Mouse (Mus musculus) neural tube, embryonic 13.5 days (tissue): ENCODE data around the gene Oit1. TPM values are rescaled to one million over a fixed set of nuclear protein-coding genes. Genes with fewer than 3 reads are reported as not detected.

ENCODE experiments used
- ATAC-seq: fragments of 200-750 bp; cut with Nextera tagmentation; 2 replicates; pipeline ENCODE4 v1.8.0; 2017; ENCODE audit warnings: low read depth, mild to moderate bottlenecking, moderate TSS enrichment, moderate library complexity
- H3K27ac ChIP-seq: fragments of 300-500 bp; sonication (generic); replicated peaks from 2 replicates; pipeline ENCODE4 v1.5.1; 2015; ENCODE audit warnings: moderate library complexity, mild to moderate bottlenecking, inconsistent platforms
- H3K27me3 ChIP-seq: fragments of 300-500 bp; sonication (generic); 2 replicates; pipeline ENCODE4 v1.6.1; 2015; ENCODE audit warnings: mild to moderate bottlenecking, inconsistent platforms
- H3K36me3 ChIP-seq: fragments of 300-500 bp; sonication (generic); 2 replicates; pipeline ENCODE4 v1.6.1; 2015; ENCODE audit warnings: mild to moderate bottlenecking, inconsistent platforms
- H3K4me1 ChIP-seq: fragments of 300-500 bp; sonication (generic); replicated peaks from 2 replicates; pipeline ENCODE4 v1.6.1; 2015; ENCODE audit warnings: inconsistent platforms
- H3K4me2 ChIP-seq: fragments of 300-500 bp; sonication (generic); 2 replicates; pipeline ENCODE4 v1.6.1; 2015; ENCODE audit warnings: inconsistent platforms, mild to moderate bottlenecking, moderate library complexity
- H3K4me3 ChIP-seq: fragments of 300-500 bp; sonication (generic); 2 replicates; pipeline ENCODE4 v1.5.1; 2015; ENCODE audit warnings: mild to moderate bottlenecking, inconsistent platforms
- H3K9ac ChIP-seq: fragments of 300-500 bp; sonication (generic); 2 replicates; pipeline ENCODE4 v1.6.1; 2015; ENCODE audit warnings: moderate library complexity, mild to moderate bottlenecking, inconsistent platforms
- H3K9me3 ChIP-seq: fragments of 300-500 bp; sonication (generic); 2 replicates; pipeline ENCODE4 v1.6.1; 2016; ENCODE audit warnings: inconsistent platforms
- WGBS: fragments of 180-500 bp; shearing (Covaris S2); methylation state at CpG from one replicate; pipeline ENCODE4 v1.1.7; 2015; 5-methylcytosine and 5-hydroxymethylcytosine counted together
- polyA plus RNA-seq: library from polyadenylated mRNA; unstranded; fragments of >200 nt; fragmentation: Nextera tagmentation; extraction: Ambion mirVana; gene quantifications from 2 replicates; pipeline ENCODE4 v1.2.1, GENCODE M21; 2015

The Oit1 gene
- polyA plus RNA-seq, 1 experiment from 2014 or later: not detected

DNA sequence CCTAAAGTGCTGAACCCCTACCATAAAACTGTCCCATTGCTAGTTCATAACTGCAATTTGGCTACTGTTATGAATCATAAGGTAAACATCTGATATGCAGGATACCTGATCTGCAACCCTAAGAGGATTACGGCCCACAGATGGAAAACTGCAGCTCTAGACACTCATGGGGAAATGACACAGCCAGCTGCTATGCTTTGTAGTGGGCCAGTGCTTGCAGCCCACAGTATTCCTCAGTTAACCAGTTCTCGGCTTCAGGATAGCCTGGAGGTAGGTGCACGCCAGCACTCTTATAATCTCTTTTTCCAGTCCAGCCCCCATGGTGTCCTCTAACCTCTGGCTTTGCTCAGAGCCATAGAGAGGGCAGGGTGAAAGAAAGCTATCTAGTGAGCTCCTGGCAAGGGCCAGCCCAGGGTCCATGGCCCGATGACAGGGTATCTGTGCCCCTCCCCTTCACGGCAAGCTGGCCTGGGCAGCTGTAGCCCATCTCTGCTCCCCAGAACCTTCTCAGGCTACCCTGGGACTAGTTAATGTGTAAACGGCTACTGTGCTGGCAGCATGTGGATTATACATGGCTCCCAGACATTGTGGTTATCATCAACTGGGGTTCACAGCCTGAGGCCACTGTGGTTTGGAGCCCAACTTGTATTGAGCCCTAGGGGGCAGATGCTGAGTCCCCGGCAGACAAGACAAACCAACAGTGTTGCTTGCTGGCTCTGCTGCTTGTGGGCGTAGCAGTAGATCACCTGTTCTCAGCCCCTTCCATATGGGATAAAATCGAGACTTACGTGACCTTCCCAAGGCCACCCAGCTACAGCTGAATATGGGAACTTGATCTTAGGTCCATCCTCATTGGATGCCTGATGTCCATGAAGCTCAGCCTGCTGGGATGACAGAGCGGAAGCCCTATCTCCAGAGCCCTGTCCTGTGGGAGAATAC, 46.0 kb downstream of the Oit1 start:
- H3K4me1 ChIP-seq: peaks cover 22% of the 10 kb centered on the region
- H3K9ac ChIP-seq: no peak overlapping the region
- no peak for ATAC-seq
- no peaks in the 10 kb centered on the region; the same call in 1 of the 2 replicates for H3K9me3 ChIP-seq
- H3K4me2 ChIP-seq: no peak overlapping the region
- no peaks in the 10 kb centered on the region for H3K27me3 ChIP-seq
- 81% methylated on average over 11 of the region's 11 CpGs for WGBS
- H3K36me3 ChIP-seq: no peaks in the 10 kb centered on the region
- no peak overlapping the region for H3K27ac ChIP-seq
- no peak overlapping the region for H3K4me3 ChIP-seq

DNA sequence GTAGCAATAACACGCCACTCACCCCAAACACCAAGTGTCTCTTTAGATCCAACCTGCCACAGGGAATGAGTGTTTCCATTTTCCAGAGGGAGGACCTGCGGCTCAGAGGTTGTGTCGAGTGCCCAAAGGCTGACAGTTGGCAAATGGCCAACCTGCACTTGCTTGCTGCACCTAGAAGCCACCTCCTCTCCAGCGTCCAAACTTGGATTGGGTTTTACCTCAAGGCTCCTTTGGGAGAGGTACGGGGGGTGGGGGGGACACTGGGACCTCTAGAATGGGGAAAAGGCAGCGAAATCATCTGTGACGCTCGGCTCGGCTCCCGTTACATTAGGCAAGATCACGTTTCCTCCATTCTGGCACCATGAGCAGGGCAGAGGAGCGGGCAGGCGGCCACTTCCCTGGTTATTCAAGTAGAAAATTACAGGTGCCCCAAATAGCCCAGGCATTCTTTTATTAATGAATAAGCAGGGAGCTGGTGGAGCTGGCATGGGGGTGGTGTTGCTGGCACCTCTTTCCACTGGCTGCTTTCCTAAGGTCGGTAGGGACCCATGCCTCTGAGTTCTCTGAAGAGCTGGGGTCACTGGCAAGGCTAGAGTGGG, 47.1 kb downstream of the Oit1 start:
- WGBS: 80% methylated on average over 14 of the region's 14 CpGs
- H3K4me3 ChIP-seq: no peak overlapping the region
- ATAC-seq: no peak
- no peak overlapping the region for H3K27ac ChIP-seq
- no peaks in the 10 kb centered on the region for H3K27me3 ChIP-seq
- H3K4me2 ChIP-seq: no peak overlapping the region
- H3K4me1 ChIP-seq: peaks cover 25% of the 10 kb centered on the region
- no peaks in the 10 kb centered on the region for H3K9me3 ChIP-seq
- H3K36me3 ChIP-seq: no peaks in the 10 kb centered on the region
- no peak overlapping the region for H3K9ac ChIP-seq

DNA sequence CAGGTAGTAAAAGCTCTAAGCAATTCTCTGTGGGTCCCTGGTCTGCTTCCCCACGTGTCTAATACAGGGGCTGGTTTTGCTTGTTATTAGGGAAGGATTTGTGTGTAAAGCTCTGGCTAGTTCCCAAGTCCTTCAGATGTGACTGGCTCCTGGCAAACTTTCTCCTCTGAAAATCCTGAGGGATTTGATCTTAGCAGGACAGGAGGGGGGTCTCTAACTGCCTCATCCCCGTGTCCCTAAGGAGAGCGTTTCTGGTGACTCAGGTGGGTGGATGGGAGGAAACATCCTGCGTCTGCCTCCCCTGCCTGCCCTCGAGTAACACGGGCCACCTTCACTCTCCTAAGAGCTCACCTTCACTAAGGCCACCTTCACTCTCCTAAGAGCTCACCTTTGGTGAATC, 48.2 kb downstream of the Oit1 start:
- 69% methylated on average over 6 of the region's 6 CpGs for WGBS
- Histone ChIP-seq H3K36me3 (no peaks in the 10 kb centered on the region), H3K9ac (no peak overlapping the region), H3K4me1 (peaks cover 22% of the 10 kb centered on the region; the same call in 1 of the 2 replicates), H3K4me3 (no peak overlapping the region), H3K27me3 (no peaks in the 10 kb centered on the region), H3K4me2 (no peak overlapping the region), H3K9me3 (no peaks in the 10 kb centered on the region), H3K27ac (no peak overlapping the region)
- ATAC-seq: no peak

DNA sequence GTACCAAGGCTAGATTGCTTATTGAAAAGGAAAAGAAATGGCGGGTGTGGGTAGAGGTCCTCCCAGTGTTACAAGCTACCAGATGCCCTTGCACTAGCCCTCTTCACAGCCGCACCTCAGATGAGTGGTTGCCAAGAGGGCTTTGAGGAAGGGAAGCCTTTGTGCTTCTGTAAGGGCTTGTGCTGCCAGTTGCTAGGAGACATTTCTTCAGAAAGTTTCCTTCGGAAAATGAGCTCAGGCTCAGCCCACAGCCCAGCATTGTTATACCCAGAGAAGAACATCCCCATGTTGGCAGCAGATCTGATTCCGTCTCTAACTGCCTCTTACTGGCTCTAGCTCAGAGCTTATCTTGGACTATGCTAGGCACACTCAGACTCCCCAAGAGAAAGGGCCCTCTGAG, 49.0 kb downstream of the Oit1 start:
- Histone ChIP-seq H3K4me3 (no peak overlapping the region), H3K36me3 (no peaks in the 10 kb centered on the region), H3K27ac (no peak overlapping the region), H3K9me3 (no peaks in the 10 kb centered on the region), H3K9ac (no peak overlapping the region), H3K4me2 (no peak overlapping the region), H3K27me3 (no peaks in the 10 kb centered on the region), H3K4me1 (peaks cover 22% of the 10 kb centered on the region; the same call in 1 of the 2 replicates)
- 42% methylated on average over 4 of the region's 4 CpGs for WGBS
- ATAC-seq: peak; percentile 69

DNA sequence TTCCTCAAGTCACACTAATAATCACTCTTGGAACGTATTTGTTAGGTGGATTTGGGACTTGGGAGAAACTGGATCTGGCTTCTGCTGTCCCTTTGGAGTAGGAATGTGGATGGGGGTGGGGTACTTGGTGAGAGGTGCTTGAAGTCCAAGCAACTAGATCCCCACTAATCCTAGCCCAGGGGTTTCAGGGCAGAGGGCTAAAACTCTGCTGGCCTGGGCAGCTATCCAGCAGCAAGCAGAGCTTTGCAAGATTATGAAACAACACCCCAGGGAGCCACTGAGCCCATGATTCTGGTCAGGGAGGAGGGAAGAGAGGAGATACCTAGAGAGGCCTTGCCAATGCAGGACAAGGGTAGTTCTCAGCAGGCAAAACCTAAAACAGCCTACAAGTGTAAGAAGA, 51.2 kb downstream of the Oit1 start:
- no peak overlapping the region for H3K4me2 ChIP-seq

DNA sequence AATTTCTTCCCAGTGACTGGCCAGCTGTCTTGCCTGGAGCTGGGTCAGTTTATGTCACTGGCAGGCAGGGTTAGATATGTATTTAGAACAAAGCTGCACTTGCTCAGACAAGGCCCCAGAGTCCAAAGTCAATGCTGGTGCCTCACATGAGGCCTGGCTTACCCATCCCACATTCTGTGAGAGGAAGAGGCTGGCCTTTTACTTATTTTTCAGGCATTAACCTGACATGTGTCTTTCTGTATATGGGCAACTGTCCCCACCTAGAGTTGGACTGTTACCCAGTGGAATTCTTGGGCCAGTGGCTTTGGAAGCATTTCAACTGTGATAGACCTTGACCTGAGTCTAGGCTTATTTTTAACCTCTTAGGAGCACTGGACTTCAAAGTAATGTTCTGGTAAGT, 51.6 kb downstream of the Oit1 start:
- H3K4me1 ChIP-seq: peaks cover 22% of the 10 kb centered on the region; the same call in 1 of the 2 replicates
- H3K4me2 ChIP-seq: no peak overlapping the region
- H3K9me3 ChIP-seq: no peaks in the 10 kb centered on the region
- no peak overlapping the region for H3K4me3 ChIP-seq
- peaks cover 17% of the 10 kb centered on the region; the same call in 1 of the 2 replicates for H3K27me3 ChIP-seq
- H3K27ac ChIP-seq: no peak overlapping the region
- no peaks in the 10 kb centered on the region for H3K36me3 ChIP-seq
- ATAC-seq: no peak
- H3K9ac ChIP-seq: no peak overlapping the region

More for the DNA sequence above, 51.2 kb downstream of the Oit1 start:
- Histone ChIP-seq H3K4me1 (peaks cover 22% of the 10 kb centered on the region; the same call in 1 of the 2 replicates), H3K4me3 (no peak overlapping the region), H3K27ac (no peak overlapping the region), H3K9me3 (no peaks in the 10 kb centered on the region), H3K27me3 (peaks cover 14% of the 10 kb centered on the region; the same call in 1 of the 2 replicates), H3K36me3 (no peaks in the 10 kb centered on the region), H3K9ac (no peak overlapping the region)
- WGBS: 59% methylated on average over 1 of the region's 1 CpGs
- no peak for ATAC-seq

DNA sequence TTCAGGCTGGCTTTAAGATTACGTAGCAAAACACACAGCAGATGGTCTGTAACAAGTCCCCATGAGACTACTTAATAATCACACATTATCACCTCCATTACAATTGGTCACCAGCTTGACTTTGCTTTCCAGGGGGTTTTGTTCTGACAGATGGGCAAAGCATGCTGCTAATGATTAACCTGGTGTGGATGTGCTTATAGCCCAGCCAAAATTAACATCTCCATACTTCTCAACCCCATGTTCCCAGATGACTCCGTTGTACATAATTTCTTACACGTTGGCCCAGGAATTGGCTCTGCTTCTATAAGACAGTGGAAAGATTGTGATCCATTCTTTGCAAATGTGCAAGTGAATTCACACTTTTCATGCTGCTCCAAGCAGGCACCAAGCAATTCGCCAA, 52.8 kb downstream of the Oit1 start:
- no peak for ATAC-seq
- peaks cover 17% of the 10 kb centered on the region; the same call in 1 of the 2 replicates for H3K27me3 ChIP-seq
- H3K27ac ChIP-seq: no peak overlapping the region
- peaks cover 18% of the 10 kb centered on the region; the same call in 1 of the 2 replicates for H3K4me1 ChIP-seq
- H3K9me3 ChIP-seq: no peaks in the 10 kb centered on the region
- no peak overlapping the region for H3K4me2 ChIP-seq
- no peak overlapping the region for H3K9ac ChIP-seq
- H3K36me3 ChIP-seq: no peaks in the 10 kb centered on the region
- no peak overlapping the region for H3K4me3 ChIP-seq
- 60% methylated on average over 4 of the region's 4 CpGs for WGBS

DNA sequence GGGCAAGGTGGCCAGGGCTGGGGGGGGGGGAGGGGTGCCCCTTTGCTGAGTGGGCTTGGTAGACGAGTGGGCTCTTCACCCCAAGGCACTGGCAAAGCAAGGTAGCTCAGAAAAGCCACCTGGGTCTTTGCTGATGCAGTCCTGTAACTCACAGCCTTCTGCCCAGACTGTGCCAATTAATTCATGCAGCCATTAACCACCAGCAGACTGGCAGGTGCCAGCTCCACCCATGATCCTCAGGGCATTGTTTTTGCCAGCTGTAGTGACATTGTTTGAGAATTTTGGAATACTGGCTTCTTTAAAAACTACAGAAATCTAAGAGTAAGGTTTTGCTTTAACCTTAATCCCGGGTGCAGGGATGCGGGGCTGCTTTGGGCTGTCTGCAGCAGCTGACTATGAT, 58.0 kb downstream of the Oit1 start:
- Histone ChIP-seq H3K4me1 (peaks cover 21% of the 10 kb centered on the region), H3K36me3 (no peaks in the 10 kb centered on the region), H3K4me3 (no peak overlapping the region), H3K9ac (no peak overlapping the region), H3K4me2 (no peak overlapping the region), H3K27ac (no peak overlapping the region), H3K27me3 (peaks cover 59% of the 10 kb centered on the region), H3K9me3 (no peaks in the 10 kb centered on the region)
- WGBS: 74% methylated on average over 3 of the region's 3 CpGs
- no peak for ATAC-seq

DNA sequence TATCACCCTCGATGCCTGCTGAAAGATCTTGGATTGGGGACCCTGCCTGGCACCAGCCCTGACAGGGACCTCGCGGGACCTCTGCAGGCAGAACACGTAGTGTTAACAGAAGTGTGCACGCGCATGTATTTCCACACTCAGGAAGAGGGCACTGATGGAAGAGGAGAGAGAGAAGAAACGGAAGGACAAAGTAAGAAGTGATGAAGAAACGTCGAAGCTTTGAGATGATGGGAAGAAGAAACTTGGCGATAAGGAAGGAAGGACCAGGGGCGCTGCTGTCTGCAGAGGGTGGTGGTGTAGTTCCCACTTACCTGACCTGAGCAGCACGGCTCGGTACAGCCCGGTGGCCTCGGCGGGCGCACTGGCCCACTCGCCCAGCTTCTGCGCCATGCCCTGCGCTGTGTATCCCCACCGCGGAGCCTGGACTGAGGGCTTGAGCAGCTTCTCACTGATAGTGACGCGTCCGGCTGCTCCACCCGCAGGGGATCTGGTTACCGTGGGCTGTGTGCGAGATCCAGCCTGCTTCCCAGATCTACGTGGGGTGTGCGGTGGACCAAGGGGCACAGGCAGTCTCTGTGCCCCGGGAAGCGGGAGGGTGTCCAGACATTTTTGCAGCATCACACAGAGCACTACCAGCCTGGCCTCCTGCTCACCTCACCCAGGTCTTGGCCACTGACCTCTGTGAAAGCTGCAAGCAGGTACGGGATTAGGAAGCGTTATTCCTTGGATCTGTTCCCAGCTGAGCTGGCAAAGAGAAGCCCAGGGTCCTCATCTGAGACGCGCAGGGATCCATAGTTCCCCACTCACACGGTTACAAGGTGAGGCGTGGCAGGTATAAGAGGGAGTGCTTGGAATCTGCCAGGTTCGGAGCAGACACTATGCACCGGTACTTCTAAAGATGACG, 61.1 kb downstream of the Oit1 start, which contains the start of gene Fam107a:
TSS of gene Fam107a (minus strand) at position 830 of the 904 bp plus-strand sequence.
- ATAC-seq: peak; percentile 57
- 12% methylated on average over 41 of the region's 41 CpGs for WGBS
- no peaks in the 10 kb centered on the region for H3K36me3 ChIP-seq
- H3K4me1 ChIP-seq: peaks cover 21% of the 10 kb centered on the region
- H3K4me2 ChIP-seq: peak within 1 kb of the TSS; percentile 60
- H3K4me3 ChIP-seq: peak within 1 kb of the TSS; percentile 32
- H3K9ac ChIP-seq: peak within 1 kb of the TSS; percentile 57
- peaks cover 68% of the 10 kb centered on the region for H3K27me3 ChIP-seq
- H3K9me3 ChIP-seq: no peaks in the 10 kb centered on the region
- H3K27ac ChIP-seq: no peak within 1 kb of the TSS

DNA sequence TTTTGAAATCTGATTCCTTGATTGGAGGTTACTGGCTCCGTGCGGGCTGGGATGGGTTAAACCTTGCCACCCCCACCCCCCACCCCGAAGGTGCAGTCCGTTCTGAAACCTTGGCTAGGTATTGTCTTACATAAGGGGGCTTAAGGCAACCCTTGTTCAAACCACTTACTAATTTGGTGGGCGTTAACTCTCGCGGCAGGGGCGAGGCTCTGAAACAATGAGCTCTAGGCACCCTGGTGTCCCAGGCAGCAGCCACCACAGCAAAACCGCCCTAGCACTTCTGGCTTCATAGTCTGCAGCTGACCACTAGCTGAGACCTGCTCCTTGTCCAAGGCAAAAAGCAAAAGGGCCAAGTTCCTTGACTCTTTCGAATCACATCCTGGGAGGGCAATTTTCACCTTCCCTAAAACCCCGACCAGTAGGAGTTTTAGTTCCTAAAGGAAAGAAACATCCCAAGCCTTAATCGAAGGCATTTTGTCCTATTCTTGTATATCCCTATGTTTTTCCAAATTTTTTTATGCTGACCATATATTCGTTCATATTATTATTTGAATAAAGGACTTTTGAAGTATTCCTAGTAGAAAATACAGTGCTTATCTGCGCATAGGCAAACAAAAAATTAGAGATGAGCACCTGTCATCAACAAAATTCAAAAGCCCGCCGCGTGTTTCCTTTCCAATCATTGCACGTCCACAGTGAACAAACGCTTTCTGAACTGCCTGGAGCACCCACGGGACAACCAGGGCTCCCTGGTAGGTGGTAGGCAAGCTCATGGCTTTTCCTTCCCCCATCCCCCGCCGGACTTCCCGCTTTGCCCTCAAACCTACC, 62.0 kb downstream of the Oit1 start:
- Histone ChIP-seq H3K36me3 (no peaks in the 10 kb centered on the region), H3K4me3 (peak overlapping the region; percentile 32), H3K9ac (peak overlapping the region; percentile 57), H3K4me2 (peak overlapping the region; percentile 60), H3K4me1 (peaks cover 21% of the 10 kb centered on the region), H3K9me3 (no peaks in the 10 kb centered on the region), H3K27me3 (peaks cover 73% of the 10 kb centered on the region), H3K27ac (no peak overlapping the region)
- WGBS: 2% methylated on average over 23 of the region's 23 CpGs
- ATAC-seq: peak; percentile 13; the same call in 1 of the 2 replicates

DNA sequence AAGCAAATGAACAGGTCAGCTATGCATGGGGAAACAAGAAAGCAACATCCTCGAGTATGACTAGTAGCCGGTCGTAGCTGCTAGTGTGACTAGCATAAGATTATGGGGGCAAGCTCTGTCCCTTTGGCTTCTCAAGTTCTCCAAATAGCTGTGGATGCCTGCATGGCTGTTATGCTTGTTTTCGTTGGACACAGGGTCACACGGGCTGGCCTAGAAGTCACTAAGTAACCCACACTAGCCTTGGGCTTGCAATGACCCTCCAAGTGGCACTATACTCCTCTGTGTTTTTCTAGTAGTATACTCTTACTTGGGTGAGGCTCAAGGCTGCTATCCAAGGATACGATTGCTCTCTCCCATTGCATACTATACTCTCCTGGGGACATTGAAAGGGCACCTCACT, 63.4 kb downstream of the Oit1 start:
- no peak overlapping the region for H3K4me3 ChIP-seq
- no peak overlapping the region for H3K4me2 ChIP-seq
- peaks cover 21% of the 10 kb centered on the region for H3K4me1 ChIP-seq
- H3K27ac ChIP-seq: no peak overlapping the region
- peaks cover 79% of the 10 kb centered on the region for H3K27me3 ChIP-seq
- H3K9me3 ChIP-seq: no peaks in the 10 kb centered on the region
- no peak for ATAC-seq
- 75% methylated on average over 6 of the region's 6 CpGs for WGBS
- H3K9ac ChIP-seq: no peak overlapping the region
- no peaks in the 10 kb centered on the region for H3K36me3 ChIP-seq
